Mouse (Mus musculus): ENCODE results near the gene Usp21. TPM values are rescaled to one million over a fixed set of nuclear protein-coding genes. Genes with fewer than 3 reads are reported as not detected.
"Not testable (repeated sequence)": the region's sequence is repeated elsewhere in the genome, so short reads cannot be mapped to it uniquely, and the experiment has no call there.

Usp21 gene
- total RNA-seq (2014; fragmentation: Nextera tagmentation) (44.1 and 50.1 TPM in 2 replicates), total RNA-seq (2017) (16.9 and 33.0 TPM in 2 replicates)

- peak; percentile 93 for ATAC-seq (replicated peaks; ENCODE audit: low FRiP score, low TSS enrichment, poor library complexity, severe bottlenecking)
Observed at GRCm38 (mm10) chr1:171287136-171288081, at the start of gene Usp21. Usp21 (minus strand) TSS chr1:171287991.

DNA sequence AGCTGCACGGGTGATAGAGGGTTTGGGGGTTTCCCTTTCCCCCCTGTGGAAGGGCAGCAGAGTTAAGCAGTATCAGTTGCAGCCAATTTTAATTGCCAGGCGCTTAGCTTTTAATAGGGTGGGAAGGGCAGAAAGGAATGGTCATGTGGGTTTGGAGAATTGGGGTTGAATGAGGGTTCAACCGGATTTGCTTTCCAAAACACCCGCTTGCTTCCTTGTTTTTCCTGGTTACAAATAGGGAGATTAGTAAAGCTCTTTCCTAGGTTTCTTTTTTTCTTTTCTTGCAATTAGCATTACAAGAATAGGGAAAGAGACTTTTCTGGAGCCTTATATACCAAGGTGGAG, 42.4 kb upstream of the Usp21 start:
- peak; percentile 34 for ATAC-seq (replicated peaks; ENCODE audit: low FRiP score, low TSS enrichment, poor library complexity, severe bottlenecking)

- peak; percentile 11; the same call in 1 of the 2 replicates for ATAC-seq (replicated peaks; ENCODE audit: low FRiP score, low TSS enrichment, poor library complexity, severe bottlenecking)
Observed at GRCm38 (mm10) chr1:171329433-171330215, 41.8 kb upstream of the Usp21 start.

DNA sequence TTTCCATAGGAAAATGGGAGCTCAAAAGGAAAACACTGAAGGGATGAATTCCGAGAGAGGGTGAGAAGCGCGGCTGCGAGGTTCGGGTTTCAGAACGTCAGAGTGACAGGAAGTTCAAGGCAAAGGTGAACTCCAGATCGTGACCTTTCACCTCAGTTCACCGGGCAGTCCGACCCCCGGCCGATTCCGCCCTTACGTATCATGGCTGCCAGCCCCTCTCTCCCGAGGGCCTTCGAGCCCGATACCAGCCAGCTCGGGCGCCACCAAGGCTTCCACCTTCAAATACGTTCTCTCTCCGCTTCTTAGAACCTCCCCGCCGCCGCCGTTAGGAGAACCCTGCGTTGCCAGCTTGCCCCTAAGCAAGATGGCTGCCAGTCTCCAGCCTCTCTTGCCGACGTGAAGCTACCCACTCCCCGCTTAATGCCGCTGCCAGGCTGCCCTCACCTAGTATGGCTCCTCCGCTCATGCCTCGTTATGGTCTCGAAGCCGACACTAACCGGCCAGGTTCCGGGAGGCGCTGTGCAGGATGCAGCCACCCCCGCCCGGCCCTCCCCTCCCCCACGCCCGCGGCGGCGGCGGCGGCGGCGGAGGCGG, 41.1 kb upstream of the Usp21 start, which contains the start of gene Dedd:
Gene Dedd (plus strand): TSS at position 307 of the 594 bp plus-strand sequence.
- peak; percentile 92 for ATAC-seq (replicated peaks; ENCODE audit: low FRiP score, low TSS enrichment, poor library complexity, severe bottlenecking)

DNA sequence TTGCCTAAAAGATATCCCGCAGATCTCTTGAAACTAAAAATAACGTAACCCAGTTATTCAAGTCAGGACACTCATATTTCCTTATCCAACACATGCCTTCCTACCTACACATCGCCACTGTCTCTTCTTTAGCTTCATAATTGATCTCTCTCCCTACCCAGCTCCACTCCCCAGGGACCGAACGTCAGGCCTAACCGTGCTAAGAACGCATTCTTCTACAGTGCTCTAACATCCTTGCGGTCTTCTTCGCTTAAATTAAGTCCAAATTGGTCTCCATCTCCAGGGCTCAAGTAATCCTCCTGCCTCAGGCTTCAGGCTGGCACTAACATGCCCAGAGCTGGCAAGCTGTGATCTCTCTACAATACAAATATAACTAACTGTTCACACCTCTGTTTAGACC, 40.5 kb upstream of the Usp21 start:
- no peak for ATAC-seq (replicated peaks; ENCODE audit: low FRiP score, low TSS enrichment, poor library complexity, severe bottlenecking)

DNA sequence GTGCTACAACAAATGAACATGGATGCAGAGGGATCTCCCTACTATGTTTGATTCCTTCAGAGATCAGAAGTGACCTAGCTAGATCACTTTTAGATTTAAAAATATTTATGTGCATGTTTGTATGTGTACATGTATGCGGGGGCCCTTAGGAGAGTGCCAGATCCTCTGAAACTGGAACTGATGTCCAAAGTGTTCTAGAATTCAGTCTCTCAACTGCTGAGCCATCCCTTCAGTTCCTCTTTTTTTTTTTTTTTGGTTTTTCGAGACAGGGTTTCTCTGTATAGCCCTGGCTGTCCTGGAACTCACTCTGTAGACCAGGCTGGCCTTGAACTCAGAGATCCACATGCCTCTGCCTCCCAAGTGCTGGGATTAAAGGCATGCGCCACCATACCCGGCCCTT, 38.8 kb upstream of the Usp21 start:
- not testable (repeated sequence) for ATAC-seq (replicated peaks; ENCODE audit: low FRiP score, low TSS enrichment, poor library complexity, severe bottlenecking)

- ATAC-seq (replicated peaks; ENCODE audit: low FRiP score, low TSS enrichment, poor library complexity, severe bottlenecking): no peak
Observed at GRCm38 (mm10) chr1:171325571-171325970, 37.8 kb upstream of the Usp21 start.

DNA sequence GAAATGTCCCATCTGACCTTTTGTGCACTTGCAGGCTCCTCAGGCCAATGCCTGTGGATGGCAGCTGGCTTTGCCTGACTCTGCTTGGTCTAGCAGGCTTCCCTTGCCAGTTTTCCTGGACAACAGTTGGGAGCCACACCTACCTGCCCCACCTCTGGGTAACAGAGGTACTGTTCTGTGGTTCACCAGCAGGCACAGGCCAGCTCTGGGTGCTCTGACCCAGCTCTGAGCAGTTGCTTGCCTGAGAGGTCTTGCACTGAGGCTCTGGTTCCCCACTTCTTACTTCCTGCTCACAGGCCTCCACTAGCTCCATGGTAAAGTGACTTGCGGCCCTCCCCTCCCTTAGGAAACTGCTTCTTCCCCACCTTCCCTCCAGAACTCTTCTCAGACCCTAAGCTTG, 34.2 kb upstream of the Usp21 start:
- peak; percentile 76 for ATAC-seq (replicated peaks; ENCODE audit: low FRiP score, low TSS enrichment, poor library complexity, severe bottlenecking)

DNA sequence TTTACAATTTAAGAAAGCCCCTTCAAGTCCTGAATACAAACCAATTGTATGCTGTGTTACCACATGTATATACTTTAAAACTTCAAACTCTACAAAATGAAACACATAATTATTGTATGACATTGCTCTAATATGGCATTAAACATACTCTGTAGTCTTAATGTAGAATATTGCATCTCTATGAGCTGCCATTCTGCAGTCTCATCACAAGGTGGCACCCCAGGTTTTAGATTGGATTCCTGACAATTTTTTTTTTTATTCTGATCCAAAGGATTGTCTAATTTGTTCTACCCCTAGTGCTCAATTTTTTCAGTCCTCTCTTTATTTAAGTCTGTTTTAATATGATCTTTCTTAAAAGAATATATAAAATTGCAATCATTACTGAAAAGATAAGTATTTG, 33.6 kb upstream of the Usp21 start:
- peak; percentile 69 for ATAC-seq (replicated peaks; ENCODE audit: low FRiP score, low TSS enrichment, poor library complexity, severe bottlenecking)

- ATAC-seq (replicated peaks; ENCODE audit: low FRiP score, low TSS enrichment, poor library complexity, severe bottlenecking): no peak
Observed at GRCm38 (mm10) chr1:171320151-171320550, 32.4 kb upstream of the Usp21 start.

DNA sequence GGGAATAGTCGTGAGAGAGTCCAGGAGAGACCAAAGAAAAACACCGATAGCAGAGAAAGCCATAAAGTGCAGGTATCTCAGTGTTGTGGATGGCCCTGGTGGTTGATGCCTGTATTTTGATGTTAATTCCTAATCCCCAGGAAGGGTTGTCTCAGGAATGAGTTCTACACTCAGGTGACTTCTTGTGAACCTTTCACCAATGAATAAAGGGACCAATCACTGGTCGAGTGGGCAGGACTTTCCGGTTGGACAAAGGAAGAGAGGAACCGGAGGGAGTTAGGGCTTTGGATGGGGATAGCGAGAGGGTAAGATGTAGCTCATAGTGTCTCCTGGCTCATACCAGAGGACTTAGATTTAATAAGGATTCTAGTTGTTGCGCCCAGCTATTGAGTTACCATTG, 32.0 kb upstream of the Usp21 start:
- no peak for ATAC-seq (replicated peaks; ENCODE audit: low FRiP score, low TSS enrichment, poor library complexity, severe bottlenecking)

- no peak for ATAC-seq (replicated peaks; ENCODE audit: low FRiP score, low TSS enrichment, poor library complexity, severe bottlenecking)
Observed at GRCm38 (mm10) chr1:171309321-171309720, 21.5 kb upstream of the Usp21 start.

DNA sequence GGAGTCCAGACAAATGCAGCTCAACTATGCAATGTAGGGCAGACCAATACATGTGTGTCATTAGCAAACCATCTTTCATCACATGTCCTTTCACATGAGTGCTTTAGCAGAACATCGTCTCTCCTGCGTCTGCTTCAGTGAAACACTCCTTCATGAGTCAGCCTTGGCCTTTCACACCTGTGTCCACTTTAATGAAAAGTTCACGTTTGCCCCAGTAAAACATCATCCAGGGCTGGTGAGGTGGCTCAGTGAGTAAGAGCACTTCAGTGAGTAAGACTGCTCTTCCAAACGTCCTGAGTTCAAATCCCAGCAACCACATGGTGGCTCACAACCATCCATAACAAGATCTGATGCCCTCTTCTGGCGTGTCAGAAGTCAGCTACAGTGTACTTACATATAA, 18.4 kb upstream of the Usp21 start:
- not testable (repeated sequence) for ATAC-seq (replicated peaks; ENCODE audit: low FRiP score, low TSS enrichment, poor library complexity, severe bottlenecking)

- no peak for ATAC-seq (replicated peaks; ENCODE audit: low FRiP score, low TSS enrichment, poor library complexity, severe bottlenecking)
Observed at GRCm38 (mm10) chr1:171298226-171298625, 10.4 kb upstream of the Usp21 start.

DNA sequence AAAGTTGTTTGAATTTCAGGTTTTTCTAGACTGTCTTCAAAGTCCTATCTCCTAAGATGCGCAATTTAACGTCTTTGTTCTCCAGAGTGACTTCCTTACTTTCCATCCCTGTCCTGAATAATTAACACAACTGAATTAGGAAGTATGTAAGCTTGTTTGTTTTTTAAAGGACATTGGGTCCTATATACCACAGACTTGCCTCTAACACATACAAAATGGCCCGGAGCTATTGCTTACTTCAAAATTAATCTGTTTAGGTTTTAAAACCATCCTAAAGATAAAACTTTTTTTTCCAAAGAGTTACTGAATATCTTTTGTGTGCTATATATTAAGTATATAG, 7.2 kb upstream of the Usp21 start:
- peak; percentile 40; the same call in 1 of the 2 replicates for ATAC-seq (replicated peaks; ENCODE audit: low FRiP score, low TSS enrichment, poor library complexity, severe bottlenecking)

- peak; percentile 94 for ATAC-seq (replicated peaks; ENCODE audit: low FRiP score, low TSS enrichment, poor library complexity, severe bottlenecking)
Observed at GRCm38 (mm10) chr1:171294298-171295062, 6.7 kb upstream of the Usp21 start, which contains the start of gene Ufc1. Ufc1 (minus strand) TSS chr1:171295024.

DNA sequence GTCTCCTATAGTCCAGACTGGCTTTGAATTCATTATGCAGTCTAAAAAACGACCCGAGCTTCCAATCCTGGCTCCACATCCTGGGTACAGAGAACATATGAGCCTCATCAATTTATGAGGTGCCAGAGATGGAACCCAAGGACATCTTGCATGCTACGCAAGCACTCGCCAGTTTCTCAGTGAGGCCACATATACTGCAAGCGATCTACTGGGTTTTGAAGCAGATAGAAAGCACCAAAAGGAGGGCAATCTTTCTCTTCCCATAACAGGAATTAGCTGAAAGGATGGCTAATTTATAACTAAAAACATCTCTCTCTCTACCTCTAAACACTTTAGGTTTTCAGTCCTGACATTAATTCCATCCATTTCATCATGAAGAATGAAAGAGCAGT, 6.1 kb upstream of the Usp21 start:
- no peak for ATAC-seq (replicated peaks; ENCODE audit: low FRiP score, low TSS enrichment, poor library complexity, severe bottlenecking)

- ATAC-seq (replicated peaks; ENCODE audit: low FRiP score, low TSS enrichment, poor library complexity, severe bottlenecking): no peak
Observed at GRCm38 (mm10) chr1:171293351-171293750, 5.6 kb upstream of the Usp21 start.

GRCm38 (mm10) chr1:171288328-171288727, 537 bp upstream of the Usp21 start:
- no peak for ATAC-seq (replicated peaks; ENCODE audit: low FRiP score, low TSS enrichment, poor library complexity, severe bottlenecking)
